Mouse (Mus musculus): ENCODE results near the gene Grm5.

The Grm5 gene

GRCm38 (mm10) chr7:87583868-87584267 is at the start of gene Grm5:
Gene Grm5, plus strand, starts transcription at chr7:87584168.
- DNase-seq, result no peak

- DNase-seq, result no peak
Observed at GRCm38 (mm10) chr7:87539031-87539430, 44.9 kb upstream of the Grm5 start.

GRCm38 (mm10) chr7:87565300-87565699 is 18.7 kb upstream of the Grm5 start:
- DNase-seq, result peak; percentile 15

GRCm38 (mm10) chr7:87566476-87566875 is 17.5 kb upstream of the Grm5 start:
- no peak for DNase-seq

- peak; percentile 21 to 33 for DNase-seq
Observed at GRCm38 (mm10) chr7:87584281-87584701, 323 bp downstream of the Grm5 start.

- DNase-seq, result no peak
Observed at GRCm38 (mm10) chr7:87586271-87586937, 2.4 kb downstream of the Grm5 start.

DNA sequence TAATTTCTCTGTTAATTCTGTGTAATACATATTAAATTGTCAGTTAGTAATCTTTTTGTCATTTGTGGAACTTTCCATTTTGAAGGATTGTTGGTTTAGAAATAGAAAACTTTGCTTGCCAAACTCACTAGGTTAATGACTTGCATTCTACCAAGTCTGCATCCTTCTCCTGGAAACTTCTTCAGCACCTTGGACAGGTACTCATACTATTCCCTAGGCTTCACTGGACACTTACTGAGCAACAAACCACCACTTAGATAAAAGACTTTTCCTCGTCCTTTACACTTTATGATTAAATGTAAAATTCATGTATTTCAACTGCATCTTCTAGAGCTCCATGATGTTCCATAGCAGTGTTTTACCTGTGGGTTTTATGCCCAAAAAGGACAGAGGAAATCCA is 4.0 kb downstream of the Grm5 start:
- DNase-seq, result no peak

DNA sequence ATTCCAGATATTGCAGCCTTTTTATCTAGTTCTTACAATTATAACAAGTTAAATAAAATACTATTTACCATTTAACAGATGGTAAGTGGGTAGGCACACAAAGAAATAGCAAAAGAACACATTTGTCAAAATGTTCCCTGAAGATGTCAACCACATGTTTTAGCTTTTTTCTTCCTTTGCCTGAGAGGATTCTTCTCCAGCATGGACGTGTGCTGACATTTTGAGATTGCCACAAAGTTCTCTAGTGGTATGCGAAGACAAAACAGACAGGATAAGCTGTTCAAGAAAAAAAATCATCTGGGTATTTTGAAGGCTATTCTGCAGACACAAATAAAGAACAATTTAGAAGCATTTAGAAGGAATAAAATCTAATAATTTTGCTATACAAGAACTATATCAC is 42.3 kb downstream of the Grm5 start:
- DNase-seq, result no peak

- DNase-seq, result no peak
Observed at GRCm38 (mm10) chr7:87635530-87635929, 51.6 kb downstream of the Grm5 start.

GRCm38 (mm10) chr7:87650610-87651009 is 66.6 kb downstream of the Grm5 start:
- DNase-seq, result no peak

DNA sequence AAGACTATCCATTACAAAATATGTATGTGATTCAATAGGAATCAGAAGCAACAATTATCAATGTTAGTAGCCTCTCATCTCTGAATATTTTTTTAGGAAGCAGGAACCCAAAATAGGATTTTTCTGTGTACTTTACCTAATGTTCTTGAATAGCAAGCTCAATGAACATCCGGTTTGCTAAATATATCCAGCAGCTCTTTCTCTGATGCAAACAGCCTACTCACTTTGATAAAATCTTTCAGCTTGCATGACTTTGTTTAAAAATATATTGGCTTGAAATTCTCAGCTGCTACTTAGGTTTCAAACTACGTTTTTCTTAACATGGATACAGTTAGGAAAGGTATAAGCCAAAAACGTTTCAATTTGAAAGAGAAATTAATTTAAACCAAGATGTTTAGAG is 77.8 kb downstream of the Grm5 start:
- DNase-seq, result no peak

DNA sequence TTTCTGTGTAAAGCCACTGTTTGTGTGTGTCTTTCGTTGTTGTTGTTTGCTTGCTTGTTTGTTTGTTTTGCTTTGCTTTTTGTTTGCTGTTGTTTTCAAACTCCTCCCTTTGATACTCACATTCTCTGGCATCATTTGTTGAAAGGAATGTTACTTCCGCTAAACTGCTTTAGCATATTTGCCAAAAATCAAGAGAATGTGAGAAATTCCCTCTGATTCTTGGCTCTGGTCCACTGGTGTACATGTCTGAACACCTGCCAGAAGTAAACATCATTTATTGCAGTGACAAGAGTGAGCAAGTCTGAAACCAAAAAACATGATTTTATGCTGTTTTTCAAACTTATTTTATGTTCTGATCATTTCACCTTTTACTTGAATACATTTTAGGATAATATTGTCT is 80.1 kb downstream of the Grm5 start:
- no peak for DNase-seq

DNA sequence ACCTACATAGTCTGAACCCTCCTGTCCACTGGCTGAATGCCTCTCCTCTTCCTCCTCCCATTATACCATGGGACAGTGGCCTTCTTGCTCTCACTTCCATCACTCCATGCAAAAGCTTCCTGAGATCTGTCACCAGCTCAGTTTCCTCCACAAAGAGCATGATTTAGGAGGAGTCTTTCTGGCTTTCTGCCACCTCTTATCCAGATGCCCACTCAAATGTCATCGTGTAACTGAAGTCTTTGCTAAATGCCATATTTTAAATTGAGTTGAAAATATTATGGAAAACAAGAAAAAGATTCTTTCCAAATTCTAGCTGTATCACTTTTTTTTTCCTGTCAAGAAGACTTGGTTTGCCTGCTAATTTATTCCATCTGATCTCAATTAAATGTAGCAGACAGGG is 132.4 kb downstream of the Grm5 start:
- no peak for DNase-seq

- DNase-seq, result no peak
Observed at GRCm38 (mm10) chr7:87718631-87719030, 134.7 kb downstream of the Grm5 start.

- no peak for DNase-seq
Observed at GRCm38 (mm10) chr7:87734511-87734910, 150.5 kb downstream of the Grm5 start.

- no peak for DNase-seq
Observed at GRCm38 (mm10) chr7:87761945-87762344, 178.0 kb downstream of the Grm5 start.

DNA sequence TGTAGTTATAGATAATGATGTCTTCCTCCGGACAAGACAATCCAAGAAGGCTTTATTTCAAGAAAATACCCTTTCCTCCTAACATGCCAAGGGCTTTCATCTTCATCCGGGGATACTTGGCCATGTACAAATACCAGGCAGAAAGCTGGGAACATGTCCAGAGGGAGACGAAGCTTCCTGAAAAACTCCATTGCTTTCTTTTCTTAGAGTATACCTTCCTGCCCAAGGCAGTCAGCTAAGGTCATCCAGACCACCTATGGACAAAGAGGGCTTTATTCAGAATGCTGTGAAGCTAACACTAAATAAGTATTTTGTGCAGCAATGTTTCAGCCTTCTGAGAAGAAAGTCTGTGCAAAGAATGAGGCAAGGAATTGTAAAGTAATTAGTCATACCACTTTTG is 178.4 kb downstream of the Grm5 start:
- no peak for DNase-seq

DNA sequence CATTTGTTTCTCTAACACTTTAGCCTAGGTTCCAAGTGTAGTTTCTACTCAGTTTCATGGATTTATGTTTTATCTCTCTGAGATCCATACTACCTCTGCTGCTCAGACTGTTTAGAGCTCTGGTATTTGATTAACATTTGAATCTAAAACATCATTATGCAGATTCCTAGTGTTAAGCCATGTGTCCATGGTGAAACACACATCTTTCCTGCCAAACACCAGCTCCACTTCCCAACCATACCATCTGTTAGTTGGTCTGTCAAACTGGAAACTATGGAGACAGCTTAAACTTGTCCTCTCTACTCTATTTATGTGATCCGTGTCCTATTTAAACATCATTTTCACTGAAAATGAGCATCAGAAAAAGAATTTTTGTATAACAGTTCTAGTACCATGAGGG is 203.6 kb downstream of the Grm5 start:
- DNase-seq, result no peak

DNA sequence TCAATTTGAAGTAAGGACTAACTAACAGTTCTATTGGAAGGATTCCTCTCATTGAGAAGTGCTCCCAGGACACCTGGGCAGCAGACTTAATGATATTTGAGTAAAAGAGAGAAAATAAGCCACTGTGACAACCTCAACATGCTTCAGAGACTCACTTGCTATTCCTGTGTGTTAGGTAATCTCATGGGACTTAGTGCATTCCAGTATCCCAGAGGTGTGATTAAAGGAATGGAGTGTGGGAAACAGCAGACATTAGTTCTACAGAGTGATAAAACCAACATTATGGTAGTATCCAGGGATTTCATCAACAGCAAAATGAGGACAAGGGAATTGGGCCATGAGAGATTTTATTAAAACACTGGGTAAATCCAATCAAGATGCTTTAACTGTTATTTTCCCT is 205.0 kb downstream of the Grm5 start:
- no peak for DNase-seq

DNA sequence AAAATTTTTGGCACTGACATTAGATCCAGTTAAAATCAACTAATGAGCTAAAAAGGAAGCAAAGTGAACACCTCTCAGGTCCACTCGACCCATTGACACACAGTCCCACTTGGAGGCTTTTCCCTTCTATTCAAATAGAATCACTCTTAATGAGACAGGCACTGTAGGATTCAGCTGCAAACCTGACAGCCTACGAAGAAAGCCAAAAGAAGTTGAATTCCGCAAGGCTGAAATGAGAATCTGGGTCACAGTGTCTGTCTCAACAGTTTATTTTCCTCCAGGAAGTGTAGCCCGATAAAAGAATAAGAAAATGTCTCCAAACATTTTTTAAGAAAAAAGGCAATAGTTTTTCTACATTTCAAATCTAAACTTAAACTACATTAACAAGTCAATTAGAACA is 209.9 kb downstream of the Grm5 start:
- DNase-seq, result no peak

- no peak for DNase-seq
Observed at GRCm38 (mm10) chr7:87824898-87825297, 240.9 kb downstream of the Grm5 start.

DNA sequence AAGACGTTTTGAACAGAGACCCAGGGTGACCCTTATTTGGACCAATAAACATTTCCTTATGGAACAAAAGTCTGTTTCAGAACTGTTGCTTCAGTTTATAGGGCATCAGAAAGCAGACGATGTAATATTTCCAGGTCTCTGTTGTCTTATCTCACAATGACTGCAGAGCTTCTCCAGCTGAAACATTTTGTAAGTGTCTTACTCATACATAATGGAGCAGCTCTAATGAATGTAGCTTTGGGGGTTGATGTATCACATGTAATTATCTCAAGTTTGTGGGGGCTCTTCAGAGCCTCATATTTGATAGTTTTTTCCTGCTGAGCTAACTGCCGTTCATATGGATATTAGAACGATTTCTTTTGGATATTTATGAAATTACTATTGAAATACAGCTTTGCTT is 250.7 kb downstream of the Grm5 start:
- no peak for DNase-seq

DNA sequence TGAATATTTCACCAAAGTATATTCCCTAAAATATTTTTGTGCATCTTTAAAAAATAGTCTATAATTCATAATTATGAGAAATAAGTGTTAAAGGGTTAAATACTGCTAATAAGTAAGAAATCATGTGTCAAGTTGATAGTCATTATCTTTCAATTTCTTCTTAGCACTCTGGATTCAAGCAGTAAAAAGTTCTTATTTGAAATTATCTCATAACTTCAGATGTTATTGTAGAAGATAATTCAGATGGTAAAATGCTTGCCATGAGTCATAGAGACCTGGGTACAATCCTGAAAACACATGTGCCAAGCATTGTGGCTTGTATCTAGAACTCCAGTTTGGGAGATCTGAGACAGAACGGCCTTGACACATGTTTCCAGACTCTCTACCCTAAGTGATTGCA is 254.6 kb downstream of the Grm5 start:
- no peak for DNase-seq

DNA sequence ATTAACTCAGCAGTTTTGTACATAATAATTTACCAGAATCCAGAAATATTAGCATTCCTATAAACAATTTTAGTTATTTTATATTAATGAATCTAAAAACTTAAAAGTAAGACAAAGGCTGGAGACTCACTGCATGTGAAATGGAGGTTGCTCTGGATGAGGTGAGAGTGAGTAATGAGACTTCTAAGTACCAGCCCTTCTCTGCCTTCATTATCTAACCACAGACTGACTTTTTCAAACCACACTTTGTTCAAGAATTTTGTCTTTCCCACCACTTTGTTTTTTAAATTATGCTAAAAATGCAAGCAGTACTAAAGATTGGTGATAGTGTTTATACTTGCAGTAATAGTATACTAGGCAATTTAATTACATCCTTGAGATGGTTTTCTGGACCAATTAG is 259.5 kb downstream of the Grm5 start:
- no peak for DNase-seq

- DNase-seq, result no peak
Observed at GRCm38 (mm10) chr7:87846082-87846481, 262.1 kb downstream of the Grm5 start.
